Mouse (Mus musculus): ENCODE data around the gene Pou3f3.

Pou3f3 gene

GRCm38 (mm10) chr1:42710234-42710633, 14.7 kb downstream of the Pou3f3 start:
- DNase-seq (ENCODE audit: low spot score), result no peak

- no peak for DNase-seq (ENCODE audit: low spot score)
These were observed 15.4 kb downstream of the Pou3f3 start for GRCm38 (mm10) chr1:42710995-42711394.

DNA sequence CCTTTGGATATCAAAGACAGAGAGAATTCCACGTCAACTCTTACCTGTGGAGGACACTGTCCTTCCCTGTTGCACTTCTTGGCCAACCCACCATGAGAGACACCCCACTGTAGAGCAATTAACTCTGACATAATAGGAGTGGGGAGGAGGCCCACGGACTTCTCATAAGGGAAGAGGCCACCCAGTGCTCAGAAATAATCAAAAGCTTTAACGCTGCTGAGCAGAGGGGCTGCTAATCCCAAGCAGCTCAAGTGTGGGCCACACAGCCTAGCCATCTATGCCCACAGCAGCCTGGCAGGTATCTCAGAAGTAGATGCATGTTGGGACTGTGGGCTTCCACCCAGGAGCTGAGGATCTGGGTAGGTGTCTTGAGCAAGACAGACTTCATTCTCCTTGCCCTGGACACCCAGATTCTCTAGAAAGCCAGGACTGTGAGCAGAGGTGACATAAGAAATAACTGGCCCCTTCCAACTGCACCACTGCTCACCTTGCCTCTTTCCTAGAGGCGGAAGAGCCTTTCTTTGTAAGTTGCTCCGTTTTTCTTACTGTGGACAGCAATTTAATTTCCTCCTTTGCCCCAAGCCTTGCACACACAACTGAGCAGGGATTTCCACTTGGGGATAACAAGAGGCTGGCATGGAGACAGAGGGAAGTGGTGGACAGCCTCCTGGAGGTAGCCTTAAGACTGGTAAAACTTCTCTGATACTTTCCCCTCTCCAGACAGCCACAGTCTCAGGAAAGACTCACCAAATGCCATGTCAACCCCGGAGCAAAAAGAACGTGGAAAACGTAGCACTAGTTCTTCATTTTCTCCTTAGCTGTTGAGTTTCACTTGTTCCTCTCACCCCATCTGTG, 16.1 kb downstream of the Pou3f3 start:
- DNase-seq (ENCODE audit: low spot score), result no peak

- DNase-seq (ENCODE audit: low spot score), result no peak
These were observed 16.7 kb downstream of the Pou3f3 start for GRCm38 (mm10) chr1:42712311-42712690.

DNA sequence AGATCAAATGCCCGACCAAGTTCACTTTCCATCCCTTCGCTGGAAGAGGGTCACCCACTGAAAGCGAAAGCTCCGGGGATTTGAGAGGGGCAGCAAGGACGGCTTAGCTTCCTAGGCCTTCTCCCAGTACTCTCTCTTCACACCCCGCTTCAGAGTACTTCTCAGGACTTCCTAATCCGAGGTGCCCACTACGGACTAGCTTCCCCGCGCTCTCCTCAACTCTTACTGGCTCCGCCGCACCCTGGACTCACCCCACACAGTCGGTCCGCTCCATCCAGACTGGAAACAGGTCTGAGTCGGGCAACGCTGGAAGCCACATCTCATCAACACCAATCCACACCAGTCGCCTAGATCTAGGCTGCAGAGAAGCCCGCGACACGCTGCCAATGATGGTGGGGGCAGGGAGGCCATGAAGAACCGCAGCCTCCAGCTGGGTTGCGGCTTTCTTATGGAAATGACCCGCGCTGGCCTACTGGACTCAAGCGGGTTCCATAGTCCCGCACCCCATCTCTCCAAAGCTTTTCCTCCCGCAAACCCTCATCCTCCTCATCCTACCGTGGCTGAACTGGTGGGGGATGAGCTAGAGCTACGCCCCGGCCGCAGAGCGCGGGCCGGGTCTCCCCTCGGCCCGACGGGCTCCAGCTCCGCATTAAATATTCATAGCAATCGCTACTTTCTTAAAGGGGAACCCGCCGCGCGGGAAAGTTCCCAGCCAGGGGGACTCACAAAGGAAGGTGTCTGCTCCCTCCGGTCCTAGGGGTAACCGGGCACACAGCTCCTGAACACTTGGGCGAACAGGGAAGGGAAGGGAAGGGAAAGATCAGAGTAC, 17.8 kb downstream of the Pou3f3 start:
- peak; percentile 7 for DNase-seq (ENCODE audit: low spot score)

GRCm38 (mm10) chr1:42714016-42714931, 18.7 kb downstream of the Pou3f3 start:
- peak; percentile 22 for DNase-seq (ENCODE audit: low spot score)

DNA sequence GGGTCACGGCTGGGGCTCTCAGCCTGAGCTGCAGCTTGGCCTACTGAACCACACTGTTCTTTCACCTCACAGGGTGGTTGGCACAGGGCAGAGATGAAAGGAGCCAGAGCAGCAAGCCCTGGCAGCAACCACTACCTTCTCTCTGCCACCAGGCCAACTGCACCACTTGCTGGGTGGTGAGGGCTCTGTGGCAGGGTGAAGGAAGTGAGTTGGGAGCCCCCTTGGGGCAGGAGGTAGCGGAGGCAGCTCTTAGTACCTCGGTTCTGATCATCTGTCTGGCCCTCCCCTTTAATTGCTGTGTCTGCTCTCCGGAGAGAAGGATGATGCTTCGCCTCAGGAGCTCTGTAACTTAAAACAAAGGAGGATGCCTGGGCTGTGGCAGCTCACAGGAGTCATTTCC, 23.0 kb downstream of the Pou3f3 start:
- DNase-seq (ENCODE audit: low spot score), result no peak

- DNase-seq (ENCODE audit: low spot score), result no peak
These were observed 25.8 kb downstream of the Pou3f3 start for GRCm38 (mm10) chr1:42721353-42721752.

DNA sequence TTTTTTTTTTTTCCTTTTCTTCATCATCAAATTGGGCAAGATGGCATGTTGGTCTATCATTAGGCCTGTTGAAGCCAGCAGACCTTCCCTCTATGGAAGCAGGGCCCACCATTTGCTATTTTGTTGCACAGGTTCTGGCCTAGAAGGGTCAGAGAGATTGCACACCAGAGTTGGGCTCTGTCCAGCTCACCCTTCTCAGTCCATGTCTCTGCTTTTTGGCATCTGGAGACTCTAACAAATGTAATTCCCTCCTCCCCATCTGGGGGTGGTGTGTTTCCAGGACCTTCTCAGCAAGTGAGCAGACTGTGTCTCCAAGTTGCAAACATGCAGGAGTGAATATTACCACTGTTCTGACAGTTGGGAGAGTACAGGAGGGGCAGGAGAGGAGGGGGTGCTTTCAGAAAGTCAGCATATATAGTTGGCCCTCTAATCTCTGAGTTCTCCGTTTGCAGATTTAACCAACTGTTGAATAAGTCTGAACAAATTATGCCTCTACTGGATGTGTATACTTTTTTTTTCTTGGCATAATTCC, 28.3 kb downstream of the Pou3f3 start:
- DNase-seq (ENCODE audit: low spot score), result no peak

DNA sequence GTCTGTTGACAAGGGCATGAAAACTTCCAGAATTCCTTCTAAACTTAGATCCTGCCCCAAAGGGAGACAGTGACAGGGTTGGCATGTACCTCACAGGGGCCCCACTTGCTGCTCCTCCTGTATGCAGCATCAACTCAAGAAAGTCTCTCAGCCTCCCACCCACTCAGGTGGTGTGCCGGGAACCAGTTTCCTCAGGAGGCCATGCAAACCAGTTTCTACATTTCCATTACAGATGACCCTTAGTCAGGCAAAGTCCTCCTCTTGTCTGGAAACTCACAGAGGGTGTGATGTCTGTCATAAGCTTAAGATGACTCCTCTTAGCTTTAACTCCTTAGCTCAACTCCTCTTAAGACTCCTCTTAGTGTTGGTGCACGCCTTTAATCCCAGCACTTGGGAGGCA, 29.3 kb downstream of the Pou3f3 start:
- DNase-seq (ENCODE audit: low spot score), result no peak

GRCm38 (mm10) chr1:42727161-42727560, 31.6 kb downstream of the Pou3f3 start:
- no peak for DNase-seq (ENCODE audit: low spot score)

- no peak for DNase-seq (ENCODE audit: low spot score)
These were observed 32.1 kb downstream of the Pou3f3 start for GRCm38 (mm10) chr1:42727676-42728075.

DNA sequence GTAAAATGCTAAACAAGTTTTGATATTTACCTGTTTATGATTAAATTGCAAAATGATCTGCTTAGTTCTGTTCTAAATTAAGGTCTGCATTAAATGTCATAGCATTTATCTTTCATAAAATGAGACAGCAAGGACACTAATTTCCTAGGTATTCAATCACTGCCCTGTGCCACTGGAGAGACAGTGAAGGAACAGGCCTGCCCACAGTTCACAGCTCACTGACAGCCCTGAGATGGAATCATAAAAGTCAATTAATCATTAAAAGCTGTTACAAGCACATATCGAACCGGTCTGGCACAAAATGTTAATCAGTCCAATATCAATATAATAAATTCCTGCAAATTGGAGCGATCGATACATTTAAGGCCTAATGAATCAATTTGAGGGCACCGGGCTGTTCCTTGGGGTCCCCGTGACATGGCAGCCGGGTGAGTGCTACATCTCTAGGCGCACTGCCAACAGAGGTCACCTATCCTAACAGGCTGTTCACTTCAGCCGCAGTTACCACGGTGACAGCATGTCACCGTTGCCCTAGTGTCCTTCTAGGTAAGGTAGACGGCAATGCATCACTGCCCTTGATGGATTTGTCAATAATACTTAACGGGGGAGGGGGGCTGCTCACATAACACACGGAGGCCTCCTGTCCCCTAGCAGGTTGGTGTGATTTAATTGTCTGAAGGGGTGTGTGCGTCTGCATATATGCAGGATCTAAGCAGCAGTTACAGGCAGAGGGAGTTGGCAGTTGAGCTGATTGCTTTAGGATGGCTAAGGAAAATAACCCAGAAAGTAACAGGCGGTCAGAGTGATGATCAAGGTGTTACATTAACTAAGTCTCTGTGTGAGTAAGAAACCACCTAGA, 46.0 kb downstream of the Pou3f3 start:
- no peak for DNase-seq (ENCODE audit: low spot score)

- no peak for DNase-seq (ENCODE audit: low spot score)
These were observed 46.6 kb downstream of the Pou3f3 start for GRCm38 (mm10) chr1:42742242-42742560.

- DNase-seq (ENCODE audit: low spot score), result no peak
These were observed 49.5 kb downstream of the Pou3f3 start for GRCm38 (mm10) chr1:42745047-42745446.

DNA sequence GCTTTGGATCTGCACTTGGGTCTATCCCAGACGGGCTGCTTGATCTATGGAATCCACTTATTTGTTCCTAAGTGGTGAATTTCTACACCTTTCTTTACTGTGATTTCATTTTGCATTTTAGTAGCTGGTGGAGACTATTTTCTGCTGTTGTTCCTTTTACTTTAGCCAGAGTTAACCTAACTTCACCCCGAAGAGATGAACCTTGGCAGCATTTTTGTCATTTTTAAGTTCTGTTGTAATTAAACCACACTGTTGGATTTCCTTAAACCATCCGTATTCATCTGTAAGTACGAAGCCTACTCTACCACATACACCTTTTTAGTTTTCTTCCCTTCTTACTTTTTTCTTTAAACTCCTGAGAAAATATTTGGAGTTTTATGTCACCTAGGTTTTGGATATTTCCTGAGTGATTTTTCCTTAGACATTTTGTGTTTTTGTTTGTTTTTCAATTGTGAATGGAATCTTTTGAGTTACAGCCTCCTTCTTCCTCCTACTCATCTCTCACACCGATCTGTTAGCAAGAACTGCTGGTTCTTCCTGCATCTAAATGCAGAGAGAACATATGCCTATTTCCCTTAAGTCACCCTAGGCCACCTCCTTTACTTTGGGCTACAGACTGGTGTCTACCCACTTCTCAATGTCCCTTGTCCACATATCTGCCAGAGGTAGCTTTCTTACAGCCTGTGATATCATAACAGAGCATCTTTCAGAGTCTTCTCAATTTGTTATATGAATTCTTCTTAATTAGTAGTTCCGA, 54.1 kb downstream of the Pou3f3 start:
- DNase-seq (ENCODE audit: low spot score), result no peak

Measured in urinary bladder, postnatal 25 days (tissue).